Mouse (Mus musculus): ENCODE measurements around the gene Kif9.

The Kif9 gene

GRCm38 (mm10) chr9:110476124-110477091 lies at the start of gene Kif9, which contains the start of gene Klhl18:
Kif9 (plus strand) TSS chr9:110476958.
Klhl18 (minus strand) TSS chr9:110476694.
- DNase-seq (ENCODE audit: extremely low read depth, low read depth), result peak; percentile 90

GRCm38 (mm10) chr9:110431241-110431640 lies 45.5 kb upstream of the Kif9 start:
- no peak for DNase-seq (ENCODE audit: extremely low read depth, low read depth)

DNA sequence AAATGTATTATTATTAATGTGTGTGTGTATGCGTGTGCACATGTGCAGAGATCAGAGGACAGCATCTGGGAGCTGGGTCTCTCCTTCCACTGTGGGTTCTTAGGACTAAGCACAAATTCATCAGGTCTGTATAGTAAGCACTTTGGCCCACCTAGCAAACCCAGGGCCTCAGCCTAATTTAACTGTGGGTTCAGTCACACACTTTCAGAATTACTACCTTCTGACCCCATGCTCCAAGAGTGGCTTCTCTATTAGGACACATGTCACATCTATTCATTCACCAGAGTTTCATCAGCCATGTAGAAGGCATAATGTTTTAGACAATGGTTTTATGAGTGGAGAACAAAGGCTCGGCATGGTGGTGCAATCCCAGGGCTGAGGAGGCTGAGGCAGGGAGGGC lies 43.7 kb upstream of the Kif9 start:
- DNase-seq (ENCODE audit: extremely low read depth, low read depth), result no peak

- DNase-seq (ENCODE audit: extremely low read depth, low read depth), result no peak
These were observed 40.7 kb upstream of the Kif9 start for GRCm38 (mm10) chr9:110436041-110436440.

GRCm38 (mm10) chr9:110440049-110440448 lies 36.7 kb upstream of the Kif9 start:
- DNase-seq (ENCODE audit: extremely low read depth, low read depth), result no peak

DNA sequence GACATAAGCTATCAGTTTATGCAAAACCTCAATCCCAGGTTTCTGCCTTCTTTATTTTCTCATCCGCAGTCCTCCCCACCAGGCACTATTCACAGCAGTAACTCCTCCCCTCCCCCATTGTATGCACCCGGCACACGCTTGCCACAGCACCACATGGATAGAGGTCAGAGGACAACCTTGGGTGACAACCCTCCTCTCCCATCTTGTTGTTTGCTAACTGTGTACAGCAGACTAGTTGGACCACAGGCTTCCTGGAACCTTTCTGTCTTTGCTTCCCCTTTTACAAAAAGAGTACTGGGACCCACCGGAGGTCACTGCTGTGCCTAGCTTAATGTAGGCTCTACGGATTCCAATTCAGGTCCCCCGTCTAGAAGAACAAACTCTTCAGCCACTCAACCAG lies 36.2 kb upstream of the Kif9 start:
- DNase-seq (ENCODE audit: extremely low read depth, low read depth), result no peak

GRCm38 (mm10) chr9:110448356-110448755 lies 28.4 kb upstream of the Kif9 start:
- DNase-seq (ENCODE audit: extremely low read depth, low read depth), result no peak

- DNase-seq (ENCODE audit: extremely low read depth, low read depth), result peak; percentile 80
These were observed 27.7 kb upstream of the Kif9 start for GRCm38 (mm10) chr9:110448857-110449617.

- DNase-seq (ENCODE audit: extremely low read depth, low read depth), result no peak
These were observed 24.2 kb upstream of the Kif9 start for GRCm38 (mm10) chr9:110452523-110452922.

GRCm38 (mm10) chr9:110457926-110458325 lies 18.8 kb upstream of the Kif9 start:
- DNase-seq (ENCODE audit: extremely low read depth, low read depth), result no peak

DNA sequence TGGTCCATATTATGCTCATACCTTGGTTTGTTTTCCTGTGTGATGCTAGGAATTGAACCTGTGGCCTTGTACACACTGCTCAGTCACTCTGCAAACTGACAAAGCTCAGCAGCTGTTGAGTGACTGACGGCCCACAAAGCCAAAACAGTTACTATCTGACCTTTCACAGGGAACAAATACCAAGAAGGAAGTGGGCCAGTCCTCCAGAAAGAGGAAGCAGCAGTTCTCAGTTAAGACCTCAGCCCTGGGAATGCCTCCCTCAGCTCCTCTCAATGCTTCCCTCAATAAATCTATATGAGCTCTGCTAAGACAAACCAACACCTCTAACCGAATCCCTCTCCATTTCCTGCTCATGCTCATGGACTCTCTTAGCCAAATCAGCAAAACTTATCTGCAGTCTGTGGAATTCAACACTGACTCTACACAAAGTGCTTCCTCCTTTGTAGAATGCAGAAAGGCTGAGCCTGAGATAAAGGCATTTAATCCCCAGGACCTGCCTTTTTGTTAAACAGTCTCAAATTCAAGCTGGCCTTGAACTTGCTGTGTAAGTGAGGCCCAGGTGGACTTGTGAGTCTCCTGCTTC lies 17.5 kb upstream of the Kif9 start:
- peak; percentile 97 for DNase-seq (ENCODE audit: extremely low read depth, low read depth)

DNA sequence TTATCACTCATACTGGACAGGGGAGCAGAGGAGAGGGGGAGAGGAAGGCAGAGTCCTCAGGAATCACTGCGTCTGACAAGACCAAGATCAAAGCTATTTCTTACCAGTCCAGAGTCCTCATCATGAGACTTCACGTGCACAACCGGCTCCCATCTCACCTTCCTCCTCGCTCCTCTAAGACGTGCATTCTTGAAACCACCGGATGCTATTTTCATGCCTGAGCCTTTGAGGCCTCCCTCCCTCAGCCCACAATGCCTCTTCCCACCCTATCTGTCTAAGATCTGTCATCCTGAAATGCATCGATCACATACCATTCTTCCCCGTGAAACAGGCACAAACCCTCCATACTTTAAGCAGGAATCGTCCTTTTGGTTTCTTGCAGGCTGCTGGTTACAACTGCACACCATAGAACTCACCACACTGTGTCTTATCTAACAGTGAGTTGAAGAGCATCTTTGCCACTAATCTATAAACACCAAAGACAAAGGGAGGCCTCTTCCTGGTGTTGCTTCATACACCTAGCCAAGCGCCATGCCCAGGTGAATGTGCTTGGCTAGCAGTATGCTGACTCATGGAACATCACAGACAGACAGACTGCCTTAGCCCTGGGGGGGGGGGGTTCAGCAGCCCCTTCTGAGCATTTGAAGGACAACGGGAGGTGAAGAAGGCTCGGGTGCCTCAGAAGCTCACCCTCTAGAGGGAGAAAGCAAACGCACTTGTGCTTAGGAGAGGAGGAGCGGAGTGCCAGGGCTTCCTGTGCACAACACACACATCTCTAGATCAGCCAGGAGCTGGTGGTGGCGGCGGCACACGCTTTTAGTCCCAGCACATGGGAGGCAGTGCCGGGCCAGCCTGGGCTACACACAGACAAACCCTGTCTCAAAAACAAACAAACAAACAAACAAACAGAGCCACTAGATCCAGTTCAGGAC lies 15.6 kb upstream of the Kif9 start:
- no peak for DNase-seq (ENCODE audit: extremely low read depth, low read depth)

DNA sequence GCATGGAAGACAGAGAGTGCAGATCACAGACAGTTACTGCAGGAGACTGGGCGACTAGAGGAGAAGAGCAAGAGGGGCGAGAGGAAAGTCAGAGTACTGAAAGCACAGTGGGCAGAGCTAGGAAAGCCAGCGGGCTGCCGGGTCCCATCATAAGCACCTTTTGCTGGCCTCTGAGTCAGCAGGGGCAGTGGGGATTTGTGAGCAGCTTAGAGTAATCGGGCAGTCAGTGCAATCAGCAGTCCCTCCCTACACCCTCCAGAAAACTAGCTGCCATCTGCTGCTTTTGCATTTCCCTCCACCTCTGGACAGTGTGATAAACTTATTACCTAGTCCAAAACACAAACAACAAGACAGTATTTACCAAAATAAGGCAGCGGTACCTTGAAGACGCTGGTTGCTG lies 14.4 kb upstream of the Kif9 start:
- DNase-seq (ENCODE audit: extremely low read depth, low read depth), result no peak

DNA sequence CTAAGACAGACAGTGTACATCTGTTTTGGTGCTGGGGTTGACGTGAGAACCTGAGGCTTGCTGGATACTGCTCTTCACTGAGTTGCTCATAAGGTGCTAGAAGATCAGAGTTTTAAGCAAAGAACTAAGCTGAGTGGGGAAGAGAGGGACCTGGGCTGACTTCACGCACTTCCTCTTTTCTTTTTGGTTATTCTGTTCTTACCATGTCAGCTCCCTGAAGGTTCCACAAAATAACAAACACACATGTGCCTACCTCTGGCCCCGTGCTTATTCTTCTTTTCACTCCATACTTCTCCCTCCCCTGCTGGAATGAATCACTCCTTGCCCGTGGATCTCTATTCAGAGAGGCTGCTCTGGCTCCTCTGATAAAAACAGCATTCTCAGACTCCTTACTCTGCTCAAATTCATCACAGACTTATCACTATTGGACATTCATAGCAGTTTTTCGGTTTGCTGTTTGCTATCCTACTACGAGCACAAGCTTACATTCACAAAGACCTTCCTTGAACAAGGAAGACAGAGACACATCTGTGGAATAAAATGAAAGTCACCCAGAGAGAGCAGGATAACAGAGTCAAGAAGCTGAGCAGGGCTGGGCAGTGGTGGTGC lies 12.7 kb upstream of the Kif9 start:
- peak; percentile 77 for DNase-seq (ENCODE audit: extremely low read depth, low read depth)

GRCm38 (mm10) chr9:110465336-110465735 lies 11.4 kb upstream of the Kif9 start:
- no peak for DNase-seq (ENCODE audit: extremely low read depth, low read depth)

DNA sequence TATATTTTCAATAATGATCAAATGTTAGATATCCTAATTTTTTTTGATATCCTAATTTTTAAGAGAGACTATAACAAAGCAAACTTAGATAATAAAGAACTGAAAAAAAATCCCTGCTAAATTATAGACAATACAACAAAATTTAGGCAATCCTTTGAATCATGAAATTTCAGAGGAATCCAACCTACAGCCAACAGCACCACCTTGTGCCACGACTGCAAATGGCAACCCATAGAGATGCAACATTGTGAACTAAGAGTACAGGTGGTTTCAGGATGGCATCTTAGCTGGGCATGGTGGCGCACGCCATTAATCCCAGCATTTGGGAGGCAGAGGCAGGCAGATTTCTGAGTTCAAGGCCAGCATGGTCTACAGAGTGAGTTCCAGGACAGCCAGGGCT lies 10.6 kb upstream of the Kif9 start:
- DNase-seq (ENCODE audit: extremely low read depth, low read depth), result no peak

- no peak for DNase-seq (ENCODE audit: extremely low read depth, low read depth)
These were observed 1.2 kb downstream of the Kif9 start for GRCm38 (mm10) chr9:110477951-110478350.

DNA sequence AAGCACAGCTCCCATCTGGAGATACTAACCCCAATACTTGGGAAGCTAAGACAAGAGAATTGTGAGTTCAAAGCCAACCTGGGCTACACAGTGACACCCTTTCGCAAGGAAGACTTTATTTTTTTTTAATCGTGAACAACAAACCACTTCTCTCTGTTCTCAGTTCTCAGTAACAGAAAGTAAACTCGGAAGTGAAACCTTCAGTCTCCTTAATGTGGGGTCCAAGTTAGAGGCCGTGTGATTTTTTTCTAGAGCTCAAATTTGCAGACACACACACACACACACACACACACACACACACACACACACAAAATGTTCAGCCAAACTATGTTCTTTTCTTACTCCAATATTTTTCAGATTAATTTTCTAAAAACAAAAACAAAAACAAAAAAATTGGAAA lies 1.9 kb downstream of the Kif9 start:
- DNase-seq (ENCODE audit: extremely low read depth, low read depth), result no peak

GRCm38 (mm10) chr9:110488841-110489240 lies 12.1 kb downstream of the Kif9 start:
- no peak for DNase-seq (ENCODE audit: extremely low read depth, low read depth)

DNA sequence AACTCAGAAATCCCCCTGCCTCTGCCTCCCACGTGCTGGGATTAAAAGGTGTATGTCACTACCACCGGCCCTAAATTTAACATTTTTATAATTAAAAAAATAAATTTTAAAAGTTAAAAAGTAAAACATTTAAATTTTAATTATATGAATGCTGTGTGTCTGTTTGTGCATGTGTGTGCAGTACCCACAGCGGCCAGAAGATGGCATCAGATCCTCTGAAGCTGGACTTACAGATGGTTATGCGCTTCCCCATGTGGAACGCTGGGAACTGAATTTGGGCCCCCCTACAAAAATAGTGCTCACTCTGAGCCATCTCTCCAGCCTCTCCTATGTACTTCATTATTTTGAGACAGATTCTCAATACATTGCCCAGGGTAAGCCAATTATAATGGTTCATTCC lies 14.2 kb downstream of the Kif9 start:
- DNase-seq (ENCODE audit: extremely low read depth, low read depth), result no peak

Data from MEL-GATA-1-ER (cell line).